Mouse (Mus musculus) lung, postnatal 0 days (tissue): ENCODE measurements at regions not wholly inside any gene's neighbourhood (a gene's known extent, or its start where the extent isn't known, plus 50 kb on each side); places are given as distances from the start of the nearest gene placed in this dataset.

ENCODE experiments used
- CTCF ChIP-seq: IDR thresholded peaks from 2 replicates; pipeline ENCODE4 v1.5.1; 2016; ENCODE audit warnings: antibody characterized with exemption, mild to moderate bottlenecking
- EP300 ChIP-seq: IDR thresholded peaks from 2 replicates; pipeline ENCODE4 v1.6.1; 2016; ENCODE audit warnings: antibody characterized with exemption, mild to moderate bottlenecking, control low read depth

- TF ChIP-seq EP300 (no peak), CTCF (no peak)
Observed at GRCm38 (mm10) chr4:142358866-142359265, 119.7 kb upstream of the Kazn start.
